Mouse (Mus musculus): ENCODE data around the gene Blmh. TPM values are rescaled to one million over a fixed set of nuclear protein-coding genes. Genes with fewer than 3 reads are reported as not detected.

Gene Blmh
- 10 to 100 TPM; 48.5 to 57.4 TPM for total RNA-seq (2023)

DNA sequence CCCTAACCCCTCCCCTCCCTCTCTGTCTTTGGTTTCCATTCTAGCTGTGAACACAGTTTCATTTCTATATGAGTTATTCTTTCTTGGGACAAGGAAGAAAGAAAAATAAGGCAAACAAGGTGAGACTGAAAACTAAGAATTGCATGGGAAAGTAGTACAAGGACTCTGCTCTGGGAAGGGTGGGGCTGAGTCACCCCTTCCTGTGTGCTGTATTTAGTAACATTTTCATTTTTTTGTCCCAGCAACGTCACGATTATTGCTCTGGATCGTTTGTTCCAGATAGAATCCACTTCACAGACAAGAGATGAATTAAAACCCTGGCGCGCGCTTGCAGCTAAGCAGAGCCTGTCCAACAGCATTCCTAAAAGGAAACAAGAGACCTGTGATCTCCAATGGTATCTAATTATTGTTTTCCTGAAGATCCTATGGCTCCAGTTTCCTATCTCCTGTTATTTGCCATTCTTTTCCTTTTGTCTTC lies at the start of gene Blmh:
TSS of gene Blmh (plus strand) at position 51 of the 478 bp plus-strand sequence.

DNA sequence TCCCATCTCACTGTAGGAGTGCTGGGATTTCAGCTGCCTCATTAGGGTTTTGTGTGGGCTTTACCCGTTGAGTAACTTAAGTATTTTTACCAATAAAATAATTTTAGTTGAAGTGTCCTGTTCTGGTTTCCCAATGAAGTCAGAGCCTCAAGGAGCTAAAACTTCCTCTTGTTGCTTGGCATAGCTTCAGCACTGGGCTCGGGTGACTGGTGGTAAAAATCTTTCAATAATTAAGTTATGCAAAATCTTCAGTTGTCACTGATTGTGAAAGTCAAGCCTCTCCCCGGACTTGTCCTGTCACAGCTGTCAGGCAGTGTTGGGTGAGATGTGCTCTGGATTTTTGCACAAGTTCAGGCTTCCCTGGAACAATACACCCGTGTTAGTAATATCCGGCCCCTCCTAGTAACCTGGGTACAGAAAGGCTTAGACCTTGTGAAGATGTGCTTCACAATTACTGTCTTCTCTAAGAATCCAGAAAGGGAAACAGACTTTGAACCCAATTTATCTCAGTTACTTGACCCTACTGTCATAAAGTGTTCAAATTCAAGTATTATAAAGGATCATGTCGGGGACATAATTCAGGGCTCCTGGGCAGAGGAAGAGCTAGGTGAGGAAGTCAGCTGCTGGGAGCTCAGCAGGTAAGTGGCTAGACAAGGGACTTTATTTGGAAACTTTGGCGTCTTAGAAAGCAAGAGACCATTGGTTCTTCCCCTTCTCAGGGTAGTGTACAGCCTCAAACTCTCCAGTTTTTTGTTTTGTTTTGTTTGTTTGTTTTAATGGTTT lies 22.8 kb upstream of the Blmh start, which contains the start of gene Tmigd1:
TSS of gene Tmigd1 (plus strand) at position 581 of the 783 bp plus-strand sequence.

GRCm38 (mm10) chr11:76997916-76998704 lies 73.5 kb downstream of the Blmh start, which contains the start of gene Slc6a4:
TSS of gene Slc6a4 (plus strand) at chr11:76998603.

Other genes starting within 250 kb of the Blmh start
- gene Trarg1, start 245.0 kb upstream of the Blmh start, total RNA-seq (2023): not detected
- gene Gosr1, start 161.2 kb upstream of the Blmh start, total RNA-seq (2023): 10 to 100 TPM; 41.9 to 44.7 TPM
- gene Cpd, start 77.8 kb upstream of the Blmh start, total RNA-seq (2023): 1 to 10 TPM; 1.7 to 2.3 TPM
- gene Tmigd1, start 22.6 kb upstream of the Blmh start, total RNA-seq (2023): not detected
- not detected for gene Slc6a4, start 73.8 kb downstream of the Blmh start, total RNA-seq (2023)
- gene Nsrp1, start 153.6 kb downstream of the Blmh start, total RNA-seq (2023): 10 to 100 TPM; 15.7 to 21.4 TPM